Mouse (Mus musculus) neural tube, embryonic 13.5 days (tissue): Measurements from ENCODE around the gene Gbe1. TPM values are rescaled to one million over a fixed set of nuclear protein-coding genes. Genes with fewer than 3 reads are reported as not detected.
A peak's percentile ranks its signal among the peaks of the same experiment; 100 is the strongest.

ENCODE experiments used
- ATAC-seq: fragments of 200-750 bp; cut with Nextera tagmentation; 2 replicates; pipeline ENCODE4 v1.8.0; 2017; ENCODE audit warnings: low read depth, mild to moderate bottlenecking, moderate TSS enrichment, moderate library complexity
- H3K27ac ChIP-seq: fragments of 300-500 bp; sonication (generic); replicated peaks from 2 replicates; pipeline ENCODE4 v1.5.1; 2015; ENCODE audit warnings: moderate library complexity, mild to moderate bottlenecking, inconsistent platforms
- H3K27me3 ChIP-seq: fragments of 300-500 bp; sonication (generic); 2 replicates; pipeline ENCODE4 v1.6.1; 2015; ENCODE audit warnings: mild to moderate bottlenecking, inconsistent platforms
- H3K36me3 ChIP-seq: fragments of 300-500 bp; sonication (generic); 2 replicates; pipeline ENCODE4 v1.6.1; 2015; ENCODE audit warnings: mild to moderate bottlenecking, inconsistent platforms
- H3K4me1 ChIP-seq: fragments of 300-500 bp; sonication (generic); replicated peaks from 2 replicates; pipeline ENCODE4 v1.6.1; 2015; ENCODE audit warnings: inconsistent platforms
- H3K4me2 ChIP-seq: fragments of 300-500 bp; sonication (generic); 2 replicates; pipeline ENCODE4 v1.6.1; 2015; ENCODE audit warnings: inconsistent platforms, mild to moderate bottlenecking, moderate library complexity
- H3K4me3 ChIP-seq: fragments of 300-500 bp; sonication (generic); 2 replicates; pipeline ENCODE4 v1.5.1; 2015; ENCODE audit warnings: mild to moderate bottlenecking, inconsistent platforms
- H3K9ac ChIP-seq: fragments of 300-500 bp; sonication (generic); 2 replicates; pipeline ENCODE4 v1.6.1; 2015; ENCODE audit warnings: moderate library complexity, mild to moderate bottlenecking, inconsistent platforms
- H3K9me3 ChIP-seq: fragments of 300-500 bp; sonication (generic); 2 replicates; pipeline ENCODE4 v1.6.1; 2016; ENCODE audit warnings: inconsistent platforms
- WGBS: fragments of 180-500 bp; shearing (Covaris S2); methylation state at CpG from one replicate; pipeline ENCODE4 v1.1.7; 2015; 5-methylcytosine and 5-hydroxymethylcytosine counted together
- polyA plus RNA-seq: library from polyadenylated mRNA; unstranded; fragments of >200 nt; fragmentation: Nextera tagmentation; extraction: Ambion mirVana; gene quantifications from 2 replicates; pipeline ENCODE4 v1.2.1, GENCODE M21; 2015

Gbe1 gene
- polyA plus RNA-seq, 1 experiment from 2014 or later, result 13.5 TPM

GRCm38 (mm10) chr16:70522861-70523260 lies 209.1 kb downstream of the Gbe1 start:
- no peak overlapping the region for H3K4me2 ChIP-seq
- 89% methylated on average over 2 of the region's 2 CpGs for WGBS

GRCm38 (mm10) chr16:70523566-70523965 lies 209.8 kb downstream of the Gbe1 start:
- H3K4me3 ChIP-seq, result no peak overlapping the region
- no peak for ATAC-seq
- H3K27ac ChIP-seq, result no peak overlapping the region
- no peak overlapping the region for H3K9ac ChIP-seq
- H3K4me2 ChIP-seq, result no peak overlapping the region
- no peaks in the 10 kb centered on the region for H3K27me3 ChIP-seq
- H3K4me1 ChIP-seq, result no peaks in the 10 kb centered on the region
- no peaks in the 10 kb centered on the region for H3K9me3 ChIP-seq
- H3K36me3 ChIP-seq, result no peaks in the 10 kb centered on the region
- 79% methylated on average over 8 of the region's 8 CpGs for WGBS

More at GRCm38 (mm10) chr16:70522861-70523260, 209.1 kb downstream of the Gbe1 start:
- Histone ChIP-seq H3K36me3 (no peaks in the 10 kb centered on the region), H3K27ac (no peak overlapping the region), H3K9ac (no peak overlapping the region), H3K4me3 (no peak overlapping the region), H3K4me1 (no peaks in the 10 kb centered on the region), H3K27me3 (no peaks in the 10 kb centered on the region), H3K9me3 (no peaks in the 10 kb centered on the region)
- ATAC-seq, result no peak

GRCm38 (mm10) chr16:70524273-70524672 lies 210.5 kb downstream of the Gbe1 start:
- no peak for ATAC-seq
- Histone ChIP-seq H3K9me3 (no peaks in the 10 kb centered on the region), H3K4me2 (no peak overlapping the region), H3K36me3 (no peaks in the 10 kb centered on the region), H3K27me3 (no peaks in the 10 kb centered on the region), H3K4me1 (no peaks in the 10 kb centered on the region), H3K9ac (no peak overlapping the region), H3K4me3 (no peak overlapping the region), H3K27ac (no peak overlapping the region)
- 91% methylated on average over 4 of the region's 4 CpGs for WGBS

GRCm38 (mm10) chr16:70527224-70527623 lies 213.5 kb downstream of the Gbe1 start:
- WGBS, result 91% methylated on average over 8 of the region's 8 CpGs
- Histone ChIP-seq H3K9me3 (no peaks in the 10 kb centered on the region), H3K9ac (no peak overlapping the region), H3K4me2 (no peak overlapping the region), H3K4me3 (no peak overlapping the region), H3K27me3 (no peaks in the 10 kb centered on the region), H3K4me1 (no peaks in the 10 kb centered on the region), H3K36me3 (no peaks in the 10 kb centered on the region), H3K27ac (no peak overlapping the region)
- no peak for ATAC-seq

- Histone ChIP-seq H3K4me1 (no peaks in the 10 kb centered on the region), H3K4me3 (no peak overlapping the region), H3K9ac (no peak overlapping the region), H3K27ac (no peak overlapping the region), H3K27me3 (no peaks in the 10 kb centered on the region), H3K4me2 (no peak overlapping the region), H3K9me3 (no peaks in the 10 kb centered on the region), H3K36me3 (no peaks in the 10 kb centered on the region)
- no peak for ATAC-seq
- WGBS, result 90% methylated on average over 2 of the region's 2 CpGs
Observed at GRCm38 (mm10) chr16:70535224-70535623, 221.5 kb downstream of the Gbe1 start.

GRCm38 (mm10) chr16:70550835-70551234 lies 237.1 kb downstream of the Gbe1 start:
- Histone ChIP-seq H3K4me3 (no peak overlapping the region), H3K4me1 (no peaks in the 10 kb centered on the region), H3K9me3 (no peaks in the 10 kb centered on the region), H3K27ac (no peak overlapping the region), H3K36me3 (no peaks in the 10 kb centered on the region), H3K9ac (no peak overlapping the region), H3K27me3 (no peaks in the 10 kb centered on the region), H3K4me2 (no peak overlapping the region)
- 77% methylated on average over 3 of the region's 3 CpGs for WGBS
- ATAC-seq, result no peak

- Histone ChIP-seq H3K27ac (no peak overlapping the region), H3K9ac (no peak overlapping the region), H3K4me1 (no peaks in the 10 kb centered on the region), H3K36me3 (no peaks in the 10 kb centered on the region), H3K27me3 (no peaks in the 10 kb centered on the region), H3K4me3 (no peak overlapping the region), H3K9me3 (no peaks in the 10 kb centered on the region), H3K4me2 (no peak overlapping the region)
- ATAC-seq, result no peak
- 81% methylated on average over 10 of the region's 10 CpGs for WGBS
Observed at GRCm38 (mm10) chr16:70561635-70562348, 248.0 kb downstream of the Gbe1 start.

GRCm38 (mm10) chr16:70562574-70562973 lies 248.8 kb downstream of the Gbe1 start:
- no peak for ATAC-seq
- H3K9ac ChIP-seq, result no peak overlapping the region
- no peaks in the 10 kb centered on the region for H3K27me3 ChIP-seq
- H3K4me1 ChIP-seq, result no peaks in the 10 kb centered on the region
- no peaks in the 10 kb centered on the region for H3K9me3 ChIP-seq
- no peaks in the 10 kb centered on the region for H3K36me3 ChIP-seq
- no peak overlapping the region for H3K4me3 ChIP-seq
- H3K27ac ChIP-seq, result no peak overlapping the region
- H3K4me2 ChIP-seq, result no peak overlapping the region
- 82% methylated on average over 8 of the region's 8 CpGs for WGBS

- 76% methylated on average over 5 of the region's 5 CpGs for WGBS
- Histone ChIP-seq H3K4me3 (no peak overlapping the region), H3K27me3 (no peaks in the 10 kb centered on the region), H3K9me3 (no peaks in the 10 kb centered on the region), H3K4me1 (no peaks in the 10 kb centered on the region), H3K27ac (no peak overlapping the region), H3K4me2 (no peak overlapping the region), H3K9ac (no peak overlapping the region), H3K36me3 (no peaks in the 10 kb centered on the region)
- ATAC-seq, result no peak
Observed at GRCm38 (mm10) chr16:70563456-70563855, 249.7 kb downstream of the Gbe1 start.

GRCm38 (mm10) chr16:70568341-70569265 lies 254.9 kb downstream of the Gbe1 start:
- Histone ChIP-seq H3K27me3 (no peaks in the 10 kb centered on the region), H3K27ac (no peak overlapping the region), H3K9me3 (no peaks in the 10 kb centered on the region), H3K4me1 (no peaks in the 10 kb centered on the region), H3K9ac (peak overlapping the region; percentile 53; the same call in 1 of the 2 replicates), H3K4me3 (no peak overlapping the region), H3K36me3 (no peaks in the 10 kb centered on the region), H3K4me2 (peak overlapping the region; percentile 34; the same call in 1 of the 2 replicates)
- 62% methylated on average over 23 of the region's 23 CpGs for WGBS
- peak; percentile 53; the same call in 1 of the 2 replicates for ATAC-seq

- H3K4me1 ChIP-seq, result no peaks in the 10 kb centered on the region
- H3K9me3 ChIP-seq, result no peaks in the 10 kb centered on the region
- 79% methylated on average over 3 of the region's 7 CpGs for WGBS
- H3K4me3 ChIP-seq, result no peak overlapping the region
- no peak overlapping the region for H3K4me2 ChIP-seq
- no peaks in the 10 kb centered on the region for H3K27me3 ChIP-seq
- ATAC-seq, result no peak
- H3K36me3 ChIP-seq, result no peaks in the 10 kb centered on the region
- no peak overlapping the region for H3K9ac ChIP-seq
- H3K27ac ChIP-seq, result no peak overlapping the region
Observed at GRCm38 (mm10) chr16:70585964-70586363, 272.2 kb downstream of the Gbe1 start.

- Histone ChIP-seq H3K4me3 (no peak overlapping the region), H3K27ac (no peak overlapping the region), H3K27me3 (no peaks in the 10 kb centered on the region), H3K9ac (no peak overlapping the region), H3K36me3 (no peaks in the 10 kb centered on the region), H3K4me2 (no peak overlapping the region), H3K9me3 (no peaks in the 10 kb centered on the region), H3K4me1 (no peaks in the 10 kb centered on the region)
- 97% methylated on average over 3 of the region's 3 CpGs for WGBS
- ATAC-seq, result no peak
Observed at GRCm38 (mm10) chr16:70602326-70602725, 288.6 kb downstream of the Gbe1 start.
